Mouse (Mus musculus): ENCODE data around the gene Tfap2e.

Gene Tfap2e

GRCm38 (mm10) chr4:126696908-126697307, 39.1 kb downstream of the Tfap2e start:
- DNase-seq (ENCODE audit: low spot score in 2 of 2) = no peak

DNA sequence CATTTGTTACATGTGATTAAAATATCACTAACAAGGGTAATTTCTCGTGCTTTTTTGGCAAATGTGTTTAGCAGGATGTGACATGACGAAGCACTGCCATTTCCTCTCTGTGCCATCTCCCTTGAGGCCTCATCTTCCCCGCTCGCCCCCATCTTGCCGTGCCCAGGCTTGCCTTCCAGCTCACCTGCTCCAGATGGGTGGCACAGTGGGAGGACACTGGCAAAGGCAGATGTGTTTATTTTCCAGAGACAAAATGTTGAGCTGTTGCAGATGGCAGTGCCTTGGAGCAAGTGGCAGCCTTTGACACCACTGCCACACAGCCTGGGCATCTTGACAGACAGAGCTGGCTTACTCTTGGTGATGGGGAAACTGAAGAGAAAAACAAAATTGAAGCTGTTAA, 43.0 kb downstream of the Tfap2e start:
- no peak for DNase-seq (ENCODE audit: low spot score in 2 of 2)

DNA sequence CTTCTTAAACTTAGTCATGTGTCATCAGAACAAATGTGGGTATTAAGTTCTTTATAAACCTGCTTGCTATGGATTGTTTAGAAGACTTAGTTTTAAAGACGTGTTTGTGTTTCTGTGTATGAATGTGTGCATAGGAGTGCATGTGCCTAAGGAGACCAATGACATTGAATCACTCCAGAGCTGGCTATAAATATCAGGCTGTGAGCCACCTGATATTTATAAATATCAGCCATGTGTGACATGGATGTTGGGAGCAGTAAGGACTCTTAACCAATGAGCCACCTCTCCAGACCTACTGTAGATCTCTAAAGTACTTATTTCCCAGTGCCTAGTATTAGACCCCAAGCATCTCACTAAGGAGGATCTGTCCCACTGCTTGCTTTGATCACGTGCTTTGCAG, 46.6 kb downstream of the Tfap2e start:
- DNase-seq (ENCODE audit: low spot score in 2 of 2) = no peak

GRCm38 (mm10) chr4:126683084-126683483, 53.0 kb downstream of the Tfap2e start:
- no peak for DNase-seq (ENCODE audit: low spot score in 2 of 2)

GRCm38 (mm10) chr4:126682298-126682697, 53.7 kb downstream of the Tfap2e start:
- no peak for DNase-seq (ENCODE audit: low spot score in 2 of 2)

- DNase-seq (ENCODE audit: low spot score in 2 of 2) = peak; percentile 97 to 99
Measured at GRCm38 (mm10) chr4:126677054-126678003, 58.7 kb downstream of the Tfap2e start, which contains the start of gene Psmb2. TSS of gene Psmb2 (plus strand) at chr4:126677630.

- DNase-seq (ENCODE audit: low spot score in 2 of 2) = no peak
Measured at GRCm38 (mm10) chr4:126667075-126667474, 69.0 kb downstream of the Tfap2e start.

Data from urinary bladder, postnatal 4 days (tissue).